Mouse (Mus musculus) liver, postnatal 0 days (tissue): ENCODE data around the gene Rab35. TPM values are rescaled to one million over a fixed set of nuclear protein-coding genes. Genes with fewer than 3 reads are reported as not detected.
A peak's percentile ranks its signal among the peaks of the same experiment; 100 is the strongest.

Experiments
- ATAC-seq: fragments of 200-750 bp; cut with Nextera tagmentation; 2 replicates; pipeline ENCODE4 v1.8.0; 2017; ENCODE audit warnings: mild to moderate bottlenecking, moderate library complexity
- DNase-seq: peaks from one replicate; pipeline ENCODE4 v3.0.0-alpha.2; 2016
- H3K27ac ChIP-seq: fragments of 300-500 bp; sonication (generic); 2 replicates; pipeline ENCODE4 v1.5.1; 2014; ENCODE audit warnings: antibody characterized with exemption, moderate library complexity, mild to moderate bottlenecking, low read depth
- H3K27me3 ChIP-seq: fragments of 300-500 bp; sonication (generic); 2 replicates; pipeline ENCODE4 v1.6.1; 2014; ENCODE audit warnings: low read length, control low read depth, mixed read lengths; ENCODE audit not compliant: insufficient read depth
- H3K36me3 ChIP-seq: fragments of 300-500 bp; sonication (generic); replicated peaks from 2 replicates; pipeline ENCODE4 v1.6.1; 2014; ENCODE audit warnings: mild to moderate bottlenecking, control low read depth, low read length, moderate library complexity, mixed read lengths; ENCODE audit not compliant: insufficient read depth
- H3K4me1 ChIP-seq: fragments of 300-500 bp; sonication (generic); 2 replicates; pipeline ENCODE4 v1.6.1; 2014; ENCODE audit warnings: antibody characterized with exemption, mild to moderate bottlenecking, control low read depth; ENCODE audit not compliant: insufficient read depth
- H3K4me2 ChIP-seq: fragments of 300-500 bp; sonication (generic); 2 replicates; pipeline ENCODE4 v1.6.1; 2014; ENCODE audit warnings: low read depth, mild to moderate bottlenecking, low read length, moderate library complexity, mixed read lengths
- H3K4me3 ChIP-seq: fragments of 300-500 bp; sonication (generic); 2 replicates; pipeline ENCODE4 v1.5.1; 2014; ENCODE audit warnings: low read depth, low read length
- H3K9ac ChIP-seq: fragments of 300-500 bp; sonication (generic); replicated peaks from 2 replicates; pipeline ENCODE4 v1.6.1; 2014; ENCODE audit warnings: mild to moderate bottlenecking, moderate library complexity
- H3K9me3 ChIP-seq: fragments of 300-500 bp; sonication (generic); 2 replicates; pipeline ENCODE4 v1.6.1; 2016; ENCODE audit warnings: mild to moderate bottlenecking, control low read depth, low read length, mixed read lengths
- CTCF ChIP-seq: sonication (generic); IDR thresholded peaks from 2 replicates; pipeline ENCODE4 v1.5.1; 2016; ENCODE audit warnings: antibody characterized with exemption, low read depth
- EP300 ChIP-seq: IDR thresholded peaks from 2 replicates; pipeline ENCODE4 v1.6.1; 2016; ENCODE audit warnings: antibody characterized with exemption, low read depth, mild to moderate bottlenecking
- WGBS: fragments of 180-500 bp; shearing (Covaris S2); extraction: QIAGEN DNeasy Blood & Tissue Kit; methylation state at CpG from one replicate; pipeline ENCODE4 v1.1.7; 2014; ENCODE audit not compliant: insufficient replicate concordance; 5-methylcytosine and 5-hydroxymethylcytosine counted together
- polyA plus RNA-seq: library from polyadenylated mRNA; unstranded; fragments of >200 nt; fragmentation: Nextera tagmentation; extraction: Ambion mirVana; gene quantifications from 2 replicates; pipeline ENCODE4 v1.2.1, GENCODE M21; 2015

Rab35 gene
- polyA plus RNA-seq, 1 experiment from 2014 or later = 7.6 TPM

DNA sequence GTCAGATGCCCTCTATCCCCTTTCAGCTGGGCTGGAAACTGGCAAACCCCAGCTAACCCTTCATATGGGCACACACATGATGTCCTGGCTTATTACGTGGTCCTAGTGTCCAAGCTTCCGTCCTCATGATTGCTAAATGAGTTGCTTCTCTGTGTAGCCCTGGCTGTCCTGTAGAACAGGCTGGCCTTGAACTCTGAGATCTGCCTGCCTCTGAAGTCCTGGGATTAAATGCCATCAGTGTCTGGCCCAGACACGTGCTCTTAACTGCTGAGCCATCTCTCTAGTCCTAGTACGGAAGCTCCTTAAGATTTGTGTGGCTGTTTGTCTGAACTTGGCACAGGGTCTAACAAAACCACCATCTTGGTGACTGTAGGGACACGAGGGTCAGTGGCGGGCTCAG lies 28.1 kb upstream of the Rab35 start:
- no peak overlapping the region for H3K4me3 ChIP-seq
- H3K4me1 ChIP-seq = no peaks in the 10 kb centered on the region
- ATAC-seq = no peak
- no peaks in the 10 kb centered on the region for H3K9me3 ChIP-seq
- H3K27ac ChIP-seq = no peak overlapping the region
- TF ChIP-seq CTCF (no peak), EP300 (no peak)
- DNase-seq = no peak
- no peak overlapping the region for H3K9ac ChIP-seq
- WGBS = 86% methylated on average over 6 of the region's 6 CpGs
- H3K36me3 ChIP-seq = peaks cover 66% of the 10 kb centered on the region
- H3K4me2 ChIP-seq = no peak overlapping the region
- no peaks in the 10 kb centered on the region for H3K27me3 ChIP-seq

DNA sequence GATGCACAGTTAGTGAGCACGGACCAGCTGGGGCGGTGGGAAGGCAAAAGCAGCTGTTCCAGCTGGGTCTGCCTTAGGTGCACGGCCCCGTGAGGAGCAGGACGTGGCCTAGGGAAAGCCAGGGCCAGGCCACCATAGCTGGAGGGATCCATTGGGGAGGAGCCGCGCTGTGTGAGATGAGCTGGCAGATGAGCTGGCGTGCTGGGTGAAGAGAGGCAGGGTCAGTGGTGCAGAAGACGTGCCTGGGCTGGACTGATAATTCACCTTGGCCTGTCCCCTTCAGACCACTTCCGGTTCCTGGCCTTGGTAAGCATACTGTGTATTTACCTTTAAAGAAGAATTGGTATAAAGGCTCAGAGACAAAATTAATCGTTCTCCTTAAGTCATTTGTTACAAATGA lies 20.1 kb upstream of the Rab35 start:
- TF ChIP-seq EP300 = no peak
- no peaks in the 10 kb centered on the region for H3K9me3 ChIP-seq
- no peaks in the 10 kb centered on the region for H3K27me3 ChIP-seq
- no peak for DNase-seq
- no peak overlapping the region for H3K4me2 ChIP-seq
- H3K27ac ChIP-seq = no peak overlapping the region
- no peaks in the 10 kb centered on the region; the same call in 1 of the 2 replicates for H3K4me1 ChIP-seq
- WGBS = 75% methylated on average over 11 of the region's 11 CpGs
- ATAC-seq = peak; percentile 69
- H3K9ac ChIP-seq = no peak overlapping the region
- peaks cover 83% of the 10 kb centered on the region for H3K36me3 ChIP-seq
- no peak overlapping the region for H3K4me3 ChIP-seq

DNA sequence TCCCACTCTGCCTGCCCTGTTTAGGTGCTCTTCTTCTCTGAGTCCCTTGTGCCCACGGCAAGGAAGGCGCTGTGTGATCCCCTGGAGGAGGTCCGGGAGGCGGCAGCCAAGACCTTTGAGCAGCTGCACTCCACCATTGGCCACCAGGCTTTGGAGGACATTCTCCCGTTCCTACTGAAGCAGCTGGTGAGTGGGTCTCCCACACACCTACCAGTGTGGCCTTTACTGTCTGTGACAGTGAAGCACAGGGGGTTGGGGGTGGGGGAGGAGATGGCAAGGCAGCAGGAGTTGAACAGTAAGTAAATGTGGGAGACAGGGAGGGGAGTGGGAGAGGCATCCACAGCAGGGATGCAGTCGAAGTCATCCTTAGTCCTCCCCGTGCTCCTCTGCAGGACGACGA lies 18.4 kb upstream of the Rab35 start:
- no peak for ATAC-seq
- TF ChIP-seq CTCF = no peak
- no peak for TF ChIP-seq EP300
- DNase-seq = no peak
- 93% methylated on average over 9 of the region's 9 CpGs for WGBS
- no peaks in the 10 kb centered on the region; the same call in 1 of the 2 replicates for H3K4me1 ChIP-seq
- H3K4me2 ChIP-seq = no peak overlapping the region
- H3K9me3 ChIP-seq = no peaks in the 10 kb centered on the region
- no peak overlapping the region for H3K9ac ChIP-seq
- H3K36me3 ChIP-seq = peaks cover 83% of the 10 kb centered on the region
- H3K4me3 ChIP-seq = no peak overlapping the region
- no peak overlapping the region for H3K27ac ChIP-seq
- H3K27me3 ChIP-seq = no peaks in the 10 kb centered on the region

DNA sequence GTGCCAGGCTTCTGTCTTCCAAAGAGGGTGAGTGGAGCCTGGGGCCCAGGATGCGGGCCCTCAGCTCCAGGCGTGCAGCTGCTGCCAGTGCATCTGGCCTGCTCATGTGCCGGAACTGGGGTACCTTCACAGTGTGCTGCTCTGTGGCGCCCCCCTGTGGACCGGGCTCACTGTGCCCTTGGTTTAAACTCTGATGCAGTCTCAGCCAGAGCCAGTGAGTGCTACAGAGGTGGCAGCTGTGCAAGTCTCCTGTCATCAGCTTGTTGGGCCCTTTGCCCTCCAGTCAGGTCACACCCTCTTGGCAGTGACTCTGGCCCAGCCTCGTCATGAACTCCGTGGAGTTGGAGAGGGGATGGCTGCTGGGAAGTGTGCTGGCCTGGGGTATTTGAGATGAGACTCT lies 16.8 kb upstream of the Rab35 start:
- H3K9ac ChIP-seq = no peak overlapping the region
- ATAC-seq (peak; percentile 47), DNase-seq (peak; percentile 82)
- H3K4me1 ChIP-seq = no peaks in the 10 kb centered on the region; the same call in 1 of the 2 replicates
- H3K4me2 ChIP-seq = no peak overlapping the region
- H3K36me3 ChIP-seq = peaks cover 85% of the 10 kb centered on the region
- no peak overlapping the region for H3K4me3 ChIP-seq
- H3K27me3 ChIP-seq = no peaks in the 10 kb centered on the region
- 79% methylated on average over 7 of the region's 7 CpGs for WGBS
- no peaks in the 10 kb centered on the region for H3K9me3 ChIP-seq
- TF ChIP-seq EP300 (no peak), CTCF (peak; percentile 85)
- H3K27ac ChIP-seq = no peak overlapping the region

DNA sequence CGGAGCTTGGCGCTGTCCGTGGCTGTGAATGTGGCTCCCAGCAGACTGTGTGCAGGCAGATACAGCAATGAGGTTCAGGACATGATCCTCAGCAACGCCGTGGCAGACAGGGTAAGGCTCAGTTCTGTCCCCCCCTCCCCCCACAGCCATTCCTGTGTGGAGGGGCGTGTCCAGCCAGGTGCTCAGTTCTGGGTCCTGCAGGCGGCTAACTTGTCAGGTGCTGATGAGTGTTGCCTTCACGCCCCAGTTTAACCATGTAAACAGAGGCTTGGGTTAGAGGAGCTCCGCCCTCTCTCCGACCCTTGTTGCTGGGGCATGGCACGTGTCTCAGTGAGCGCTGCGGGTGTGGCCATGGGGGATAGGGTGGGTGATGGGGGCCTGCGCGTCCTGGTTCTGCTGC lies 12.0 kb upstream of the Rab35 start:
- Histone ChIP-seq H3K9me3 (no peaks in the 10 kb centered on the region), H3K4me2 (no peak overlapping the region), H3K27ac (no peak overlapping the region), H3K36me3 (peaks cover 51% of the 10 kb centered on the region), H3K9ac (no peak overlapping the region), H3K4me3 (no peak overlapping the region), H3K4me1 (peaks cover 5% of the 10 kb centered on the region; the same call in 1 of the 2 replicates), H3K27me3 (no peaks in the 10 kb centered on the region)
- 86% methylated on average over 15 of the region's 15 CpGs for whole genome bisulfite sequencing
- no peak for DNase-seq
- ATAC-seq = no peak
- no peak for TF ChIP-seq CTCF
- no peak for TF ChIP-seq EP300

DNA sequence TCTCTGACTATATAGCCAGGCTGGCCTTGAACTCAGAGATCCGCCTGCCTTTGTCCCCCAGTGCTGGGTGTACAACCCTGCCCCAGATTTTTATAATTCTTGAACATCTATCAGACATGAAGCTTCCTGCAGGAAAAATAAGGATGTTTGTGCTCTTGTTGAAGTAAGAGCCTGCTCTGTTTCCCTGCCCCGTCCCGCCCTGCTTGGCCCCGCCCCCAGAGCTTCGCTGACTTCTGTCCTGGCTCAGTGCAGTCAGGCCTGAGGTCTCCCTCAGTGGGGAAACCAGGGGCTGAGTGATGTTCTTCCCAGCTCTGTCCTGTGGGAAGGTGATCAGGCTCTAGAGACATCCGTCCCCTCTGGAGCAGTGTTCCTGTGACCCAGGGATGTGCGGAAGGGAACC lies 9.0 kb upstream of the Rab35 start:
- 68% methylated on average over 7 of the region's 7 CpGs for whole genome bisulfite sequencing
- DNase-seq (peak; percentile 54), ATAC-seq (no peak)
- no peak overlapping the region for H3K4me3 ChIP-seq
- no peaks in the 10 kb centered on the region for H3K9me3 ChIP-seq
- no peak overlapping the region for H3K9ac ChIP-seq
- peaks cover 15% of the 10 kb centered on the region for H3K4me1 ChIP-seq
- H3K36me3 ChIP-seq = peaks cover 26% of the 10 kb centered on the region
- H3K27me3 ChIP-seq = no peaks in the 10 kb centered on the region
- TF ChIP-seq CTCF = no peak
- TF ChIP-seq EP300 = no peak
- no peak overlapping the region for H3K4me2 ChIP-seq
- no peak overlapping the region for H3K27ac ChIP-seq
